Mouse (Mus musculus): Measurements from ENCODE around the gene Crebbp.

DNA sequence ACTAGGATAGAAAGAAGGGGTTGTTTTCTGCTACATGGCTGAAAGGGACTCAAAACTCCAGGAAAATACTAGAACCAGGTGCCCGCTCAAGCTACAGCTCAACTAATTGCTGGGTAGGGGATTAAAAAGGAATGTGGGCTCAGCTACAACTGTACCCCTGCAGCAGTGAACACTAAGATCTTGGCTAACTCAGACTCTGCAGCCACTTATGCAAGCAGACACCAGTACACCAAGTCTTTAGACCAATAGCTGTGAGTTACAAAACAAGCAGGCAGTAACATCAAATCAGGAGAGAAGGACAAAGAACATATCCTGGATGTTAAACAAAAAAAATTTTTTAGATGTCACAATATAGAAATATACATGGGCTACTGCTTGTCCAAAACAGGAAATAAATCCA lies 23.6 kb downstream of the Crebbp start:
- TF ChIP-seq CTCF (IDR thresholded peaks at IDR 0.05; ENCODE audit: low read depth) (no peak), EP300 (IDR thresholded peaks at IDR 0.05; ENCODE audit: low read depth) (no peak)

All from heart, postnatal 0 days (tissue).